Mouse (Mus musculus) forebrain, postnatal 0 days (tissue): ENCODE measurements around the gene Slfn8. TPM values are rescaled to one million over a fixed set of nuclear protein-coding genes. Genes with fewer than 3 reads are reported as not detected.

Source experiments
- ATAC-seq: fragments of 200-750 bp; cut with Nextera tagmentation; 2 replicates; pipeline ENCODE4 v1.8.0; 2017; ENCODE audit warnings: mild to moderate bottlenecking, moderate library complexity
- DNase-seq: peaks from one replicate; pipeline ENCODE4 v3.0.0-alpha.2; 2015
- H3K27ac ChIP-seq: fragments of 300-500 bp; sonication (generic); 2 replicates; pipeline ENCODE4 v1.5.1; 2014; ENCODE audit warnings: low read depth, mild to moderate bottlenecking, antibody characterized with exemption, low read length, moderate library complexity, mixed read lengths
- H3K27me3 ChIP-seq: fragments of 300-500 bp; sonication (generic); 2 replicates; pipeline ENCODE4 v1.6.1; 2014; ENCODE audit warnings: mild to moderate bottlenecking, low read length, mixed read lengths; ENCODE audit not compliant: insufficient read depth
- H3K36me3 ChIP-seq: fragments of 300-500 bp; sonication (generic); 2 replicates; pipeline ENCODE4 v1.6.1; 2014; ENCODE audit warnings: mild to moderate bottlenecking, moderate library complexity; ENCODE audit not compliant: insufficient read depth
- H3K4me1 ChIP-seq: fragments of 300-500 bp; sonication (generic); 2 replicates; pipeline ENCODE4 v1.6.1; 2014; ENCODE audit warnings: antibody characterized with exemption; ENCODE audit not compliant: insufficient read depth
- H3K4me2 ChIP-seq: fragments of 300-500 bp; sonication (generic); 2 replicates; pipeline ENCODE4 v1.6.1; 2014; ENCODE audit warnings: low read depth, mild to moderate bottlenecking, moderate library complexity
- H3K4me3 ChIP-seq: fragments of 300-500 bp; sonication (generic); 2 replicates; pipeline ENCODE4 v1.5.1; 2014; ENCODE audit warnings: low read depth, low read length, mixed read lengths
- H3K9ac ChIP-seq: fragments of 300-500 bp; sonication (generic); 2 replicates; pipeline ENCODE4 v1.6.1; 2014; ENCODE audit warnings: mild to moderate bottlenecking
- H3K9me3 ChIP-seq: fragments of 300-500 bp; sonication (generic); 2 replicates; pipeline ENCODE4 v1.6.1; 2016; ENCODE audit warnings: low read length
- CTCF ChIP-seq: sonication (generic); IDR thresholded peaks from 2 replicates; pipeline ENCODE4 v1.5.1; 2016; ENCODE audit warnings: antibody characterized with exemption, control low read depth, low read depth
- WGBS: fragments of 180-500 bp; shearing (Covaris S2); extraction: QIAGEN DNeasy Blood & Tissue Kit; methylation state at CpG from one replicate; pipeline ENCODE4 v1.1.7; 2014; 5-methylcytosine and 5-hydroxymethylcytosine counted together
- microRNA-seq, 2 experiments: library from miRNA; unstranded; fragments of <30 nt; microRNA quantifications; one replicate each; pipeline ENCODE4; 2016
- polyA plus RNA-seq: library from polyadenylated mRNA; unstranded; fragments of >200 nt; fragmentation: Nextera tagmentation; extraction: Ambion mirVana; gene quantifications from 2 replicates; pipeline ENCODE4 v1.2.1, GENCODE M21; 2015
- total RNA-seq: library from RNA; depleted of rRNA; stranded (reverse); fragments of >200 nt; gene quantifications from 2 replicates; pipeline ENCODE4 v1.2.3, GENCODE M21; 2014; rRNA removed

Slfn8 gene
- total and polyA plus RNA-seq, 2 experiments from 2014 or later: 0.27 to 0.29 TPM

- no peaks in the 10 kb centered on the region for H3K4me1 ChIP-seq
- H3K27ac ChIP-seq: no peak overlapping the region
- no peaks in the 10 kb centered on the region for H3K9me3 ChIP-seq
- no peaks in the 10 kb centered on the region for H3K27me3 ChIP-seq
- ATAC-seq (no peak), DNase-seq (no peak)
- 91% methylated on average over 8 of the region's 8 CpGs for WGBS
- H3K4me2 ChIP-seq: no peak overlapping the region
- no peak for TF ChIP-seq CTCF
- H3K9ac ChIP-seq: no peak overlapping the region
- no peaks in the 10 kb centered on the region for H3K36me3 ChIP-seq
- H3K4me3 ChIP-seq: no peak overlapping the region
These were observed 58.4 kb downstream of the Slfn8 start for GRCm38 (mm10) chr11:82962215-82962614.

- no peaks in the 10 kb centered on the region for H3K27me3 ChIP-seq
- DNase-seq: no peak
- H3K36me3 ChIP-seq: no peaks in the 10 kb centered on the region
- no peak for ATAC-seq
- no peak for TF ChIP-seq CTCF
- 68% methylated on average over 2 of the region's 2 CpGs for WGBS
- no peak overlapping the region for H3K4me2 ChIP-seq
- no peak overlapping the region for H3K9ac ChIP-seq
- no peaks in the 10 kb centered on the region for H3K9me3 ChIP-seq
- no peak overlapping the region for H3K27ac ChIP-seq
- no peaks in the 10 kb centered on the region for H3K4me1 ChIP-seq
- no peak overlapping the region for H3K4me3 ChIP-seq
These were observed 58.9 kb downstream of the Slfn8 start for GRCm38 (mm10) chr11:82961743-82962142.

- Histone ChIP-seq H3K27me3 (no peaks in the 10 kb centered on the region; the same call in 1 of the 2 replicates), H3K9me3 (no peaks in the 10 kb centered on the region), H3K9ac (no peak overlapping the region), H3K4me3 (no peak overlapping the region), H3K4me2 (no peak overlapping the region), H3K36me3 (no peaks in the 10 kb centered on the region), H3K27ac (no peak overlapping the region), H3K4me1 (no peaks in the 10 kb centered on the region)
- no peak for ATAC-seq
- peak; percentile 10 for DNase-seq
- peak; percentile 71 for TF ChIP-seq CTCF
- 16% methylated on average over 4 of the region's 4 CpGs for WGBS
These were observed 61.0 kb downstream of the Slfn8 start for GRCm38 (mm10) chr11:82959613-82960012.

- no peaks in the 10 kb centered on the region for H3K36me3 ChIP-seq
- no peak for TF ChIP-seq CTCF
- H3K27ac ChIP-seq: no peak overlapping the region
- 79% methylated on average over 10 of the region's 10 CpGs for WGBS
- no peak overlapping the region for H3K9ac ChIP-seq
- H3K4me2 ChIP-seq: no peak overlapping the region
- no peak overlapping the region for H3K4me3 ChIP-seq
- ATAC-seq (no peak), DNase-seq (no peak)
- no peaks in the 10 kb centered on the region for H3K9me3 ChIP-seq
- H3K27me3 ChIP-seq: peaks cover 13% of the 10 kb centered on the region; the same call in 1 of the 2 replicates
- no peaks in the 10 kb centered on the region for H3K4me1 ChIP-seq
These were observed 63.7 kb downstream of the Slfn8 start for GRCm38 (mm10) chr11:82956925-82957324.

GRCm38 (mm10) chr11:82954631-82955030 is 66.0 kb downstream of the Slfn8 start:
- Histone ChIP-seq H3K9ac (no peak overlapping the region), H3K36me3 (no peaks in the 10 kb centered on the region), H3K4me1 (no peaks in the 10 kb centered on the region), H3K4me2 (no peak overlapping the region), H3K4me3 (no peak overlapping the region), H3K9me3 (no peaks in the 10 kb centered on the region), H3K27ac (no peak overlapping the region), H3K27me3 (peaks cover 32% of the 10 kb centered on the region)
- no peak for DNase-seq
- ATAC-seq: no peak
- WGBS: 87% methylated on average over 6 of the region's 6 CpGs
- no peak for TF ChIP-seq CTCF

GRCm38 (mm10) chr11:82952612-82953542 is 67.7 kb downstream of the Slfn8 start:
- Histone ChIP-seq H3K9ac (no peak overlapping the region), H3K27me3 (peaks cover 32% of the 10 kb centered on the region), H3K4me1 (no peaks in the 10 kb centered on the region), H3K27ac (no peak overlapping the region), H3K9me3 (no peaks in the 10 kb centered on the region), H3K36me3 (no peaks in the 10 kb centered on the region), H3K4me2 (no peak overlapping the region), H3K4me3 (no peak overlapping the region)
- ATAC-seq: no peak
- DNase-seq: no peak
- TF ChIP-seq CTCF: no peak
- 71% methylated on average over 9 of the region's 9 CpGs for WGBS

Small RNA genes lying within 50 kb of the gene (microRNA-seq; reads per million reads assigned to microRNA genes)
- gene Gm27598 (0 reads per million in 2 experiments), gene Mir7679 (0 reads per million in 2 experiments)

Other genes starting within 250 kb of the Slfn8 start
- 41.2 and 53.6 TPM in 2 replicates for gene Lig3, start 239.7 kb downstream of the Slfn8 start, total RNA-seq
- gene Lig3, start 239.7 kb downstream of the Slfn8 start, polyA plus RNA-seq: 13.4 and 18.3 TPM in 2 replicates
- gene Rffl, start 149.6 kb downstream of the Slfn8 start, total RNA-seq: 4.3 and 6.0 TPM in 2 replicates
- gene Rffl, start 149.6 kb downstream of the Slfn8 start, polyA plus RNA-seq: 2.3 and 2.8 TPM in 2 replicates
- 8.6 and 9.5 TPM in 2 replicates for gene Rad51d, start 130.2 kb downstream of the Slfn8 start, total RNA-seq
- gene Rad51d, start 130.2 kb downstream of the Slfn8 start, polyA plus RNA-seq: 13.4 and 14.0 TPM in 2 replicates
- not detected in 2 replicates for gene Fndc8, start 128.7 kb downstream of the Slfn8 start, total RNA-seq
- 0.06 and 0.29 TPM in 2 replicates for gene Fndc8, start 128.7 kb downstream of the Slfn8 start, polyA plus RNA-seq
- gene Nle1, start 112.4 kb downstream of the Slfn8 start, total RNA-seq: 31.5 and 34.9 TPM in 2 replicates
- gene Nle1, start 112.4 kb downstream of the Slfn8 start, polyA plus RNA-seq: 26.4 and 27.2 TPM in 2 replicates
- 1.4 and 3.0 TPM in 2 replicates for gene Unc45b, start 110.3 kb downstream of the Slfn8 start, total RNA-seq
- gene Unc45b, start 110.3 kb downstream of the Slfn8 start, polyA plus RNA-seq: 2.2 and 2.4 TPM in 2 replicates
- gene Slfn5, start 69.5 kb downstream of the Slfn8 start, total RNA-seq: 2.6 and 5.4 TPM in 2 replicates
- 1.5 and 2.4 TPM in 2 replicates for gene Slfn5, start 69.5 kb downstream of the Slfn8 start, polyA plus RNA-seq
- 1.3 and 2.2 TPM in 2 replicates for gene Slfn9, start 29.0 kb downstream of the Slfn8 start, total RNA-seq
- 0.93 and 1.3 TPM in 2 replicates for gene Slfn9, start 29.0 kb downstream of the Slfn8 start, polyA plus RNA-seq
- gene Slfn2, start 44.3 kb upstream of the Slfn8 start, total RNA-seq: 1.8 and 3.5 TPM in 2 replicates
- gene Slfn2, start 44.3 kb upstream of the Slfn8 start, polyA plus RNA-seq: 1.5 and 1.9 TPM in 2 replicates
- gene Slfn1, start 96.0 kb upstream of the Slfn8 start, total RNA-seq: 0.14 TPM in 1 of 2 replicates, not detected in the other
- 0.08 TPM in 1 of 2 replicates, not detected in the other for gene Slfn1, start 96.0 kb upstream of the Slfn8 start, polyA plus RNA-seq
- 0.05 and 0.08 TPM in 2 replicates for gene Slfn4, start 154.4 kb upstream of the Slfn8 start, total RNA-seq
- gene Slfn4, start 154.4 kb upstream of the Slfn8 start, polyA plus RNA-seq: 0.06 TPM in 2 replicates
- 0.24 and 0.38 TPM in 2 replicates for gene Slfn3, start 170.5 kb upstream of the Slfn8 start, total RNA-seq
- gene Slfn3, start 170.5 kb upstream of the Slfn8 start, polyA plus RNA-seq: 0.10 TPM in 2 replicates